Mouse (Mus musculus) olfactory bulb, adult 2 months (tissue): ENCODE results near the gene Cnot10.

Experiments used
- CTCF ChIP-seq: fragments of 200-500 bp; IDR thresholded peaks from 2 replicates; pipeline ENCODE4 v1.5.1; 2012; ENCODE audit warnings: low read depth, mild to moderate bottlenecking, low read length, moderate library complexity; ENCODE audit not compliant: insufficient read depth
- POLR2A ChIP-seq: fragments of 200-500 bp; IDR thresholded peaks from 2 replicates; pipeline ENCODE4 v1.6.1; 2012; ENCODE audit warnings: mild to moderate bottlenecking, low read depth, low read length, moderate library complexity; ENCODE audit not compliant: insufficient read depth

- TF ChIP-seq CTCF (no peak), POLR2A (no peak)
Measured at GRCm38 (mm10) chr9:114536628-114537027, 103.4 kb downstream of the Cnot10 start.
